Mouse (Mus musculus) midbrain, postnatal 0 days (tissue): ENCODE results near the gene Hba-x. TPM values are rescaled to one million over a fixed set of nuclear protein-coding genes. Genes with fewer than 3 reads are reported as not detected.

Source experiments
- ATAC-seq: fragments of 200-750 bp; cut with Nextera tagmentation; 2 replicates; pipeline ENCODE4 v1.8.0; 2017; ENCODE audit warnings: moderate number of reproducible peaks, mild to moderate bottlenecking, moderate TSS enrichment, moderate library complexity; ENCODE audit not compliant: low FRiP score
- DNase-seq: peaks from one replicate; pipeline ENCODE4 v3.0.0-alpha.2; 2015; ENCODE audit warnings: low spot score
- H3K27ac ChIP-seq: fragments of 300-500 bp; sonication (generic); 2 replicates; pipeline ENCODE4 v1.5.1; 2014; ENCODE audit warnings: low read depth, mild to moderate bottlenecking, low read length, mixed read lengths
- H3K27me3 ChIP-seq: fragments of 300-500 bp; sonication (generic); 2 replicates; pipeline ENCODE4 v1.6.1; 2014; ENCODE audit warnings: low read length, control low read depth, mixed read lengths; ENCODE audit not compliant: insufficient read depth
- H3K36me3 ChIP-seq: fragments of 300-500 bp; sonication (generic); 2 replicates; pipeline ENCODE4 v1.6.1; 2014; ENCODE audit warnings: low read length, control low read depth, mixed read lengths; ENCODE audit not compliant: insufficient read depth
- H3K4me1 ChIP-seq: fragments of 300-500 bp; sonication (generic); 2 replicates; pipeline ENCODE4 v1.6.1; 2014; ENCODE audit warnings: mild to moderate bottlenecking, control low read depth, antibody characterized with exemption, low read length, mixed read lengths; ENCODE audit not compliant: insufficient read depth
- H3K4me2 ChIP-seq: fragments of 300-500 bp; sonication (generic); 2 replicates; pipeline ENCODE4 v1.6.1; 2014; ENCODE audit warnings: low read depth, mild to moderate bottlenecking, low read length, mixed read lengths; ENCODE audit not compliant: poor library complexity, severe bottlenecking
- H3K4me3 ChIP-seq: fragments of 300-500 bp; sonication (generic); 2 replicates; pipeline ENCODE4 v1.5.1; 2014; ENCODE audit warnings: low read depth, mild to moderate bottlenecking, low read length, moderate library complexity
- H3K9ac ChIP-seq: fragments of 300-500 bp; sonication (generic); replicated peaks from 2 replicates; pipeline ENCODE4 v1.6.1; 2014; ENCODE audit warnings: mild to moderate bottlenecking, low read length, moderate library complexity, mixed read lengths; ENCODE audit not compliant: poor library complexity, severe bottlenecking
- H3K9me3 ChIP-seq: fragments of 300-500 bp; sonication (generic); 2 replicates; pipeline ENCODE4 v1.6.1; 2016; ENCODE audit warnings: low read length, control low read depth
- CTCF ChIP-seq: IDR thresholded peaks from 2 replicates; pipeline ENCODE4 v1.5.1; 2016; ENCODE audit warnings: antibody characterized with exemption, mild to moderate bottlenecking
- WGBS: fragments of 180-500 bp; shearing (Covaris S2); extraction: QIAGEN DNeasy Blood & Tissue Kit; methylation state at CpG from one replicate; pipeline ENCODE4 v1.1.7; 2014; 5-methylcytosine and 5-hydroxymethylcytosine counted together
- polyA plus RNA-seq: library from polyadenylated mRNA; unstranded; fragments of >200 nt; fragmentation: Nextera tagmentation; extraction: Ambion mirVana; gene quantifications from 2 replicates; pipeline ENCODE4 v1.2.1, GENCODE M21; 2015
- total RNA-seq: library from RNA; depleted of rRNA; stranded (reverse); fragments of >200 nt; gene quantifications from 2 replicates; pipeline ENCODE4 v1.2.3, GENCODE M21; 2014

The Hba-x gene
- total and polyA plus RNA-seq, 2 experiments from 2014 or later: 0.38 to 0.49 TPM

DNA sequence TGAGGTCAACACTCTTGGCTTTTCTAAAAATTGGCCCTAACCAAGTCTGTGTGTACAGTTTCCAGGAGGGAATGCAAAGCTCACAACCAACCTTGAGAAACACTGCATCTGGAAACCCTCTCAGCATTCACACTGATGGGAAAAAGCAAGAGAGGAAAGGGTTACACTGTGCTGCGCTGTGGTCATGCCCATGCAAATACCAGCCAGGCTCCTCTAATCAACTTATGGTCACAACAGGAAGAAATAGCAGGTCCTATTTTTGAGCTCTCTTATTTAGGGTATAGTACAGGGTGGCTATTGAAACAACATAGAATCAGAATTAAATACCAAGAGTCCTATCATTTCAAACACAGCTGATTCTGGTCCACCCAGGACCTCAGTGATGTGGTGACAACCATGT is 31.6 kb upstream of the Hba-x start:
- H3K9me3 ChIP-seq: no peaks in the 10 kb centered on the region
- peaks cover 52% of the 10 kb centered on the region for H3K36me3 ChIP-seq
- no peak overlapping the region for H3K4me2 ChIP-seq
- 95% methylated on average over 1 of the region's 1 CpGs for whole genome bisulfite sequencing
- no peaks in the 10 kb centered on the region for H3K4me1 ChIP-seq
- TF ChIP-seq CTCF: no peak
- no peak overlapping the region for H3K9ac ChIP-seq
- no peak overlapping the region for H3K27ac ChIP-seq
- ATAC-seq (no peak), DNase-seq (no peak)
- no peaks in the 10 kb centered on the region for H3K27me3 ChIP-seq
- no peak overlapping the region for H3K4me3 ChIP-seq

DNA sequence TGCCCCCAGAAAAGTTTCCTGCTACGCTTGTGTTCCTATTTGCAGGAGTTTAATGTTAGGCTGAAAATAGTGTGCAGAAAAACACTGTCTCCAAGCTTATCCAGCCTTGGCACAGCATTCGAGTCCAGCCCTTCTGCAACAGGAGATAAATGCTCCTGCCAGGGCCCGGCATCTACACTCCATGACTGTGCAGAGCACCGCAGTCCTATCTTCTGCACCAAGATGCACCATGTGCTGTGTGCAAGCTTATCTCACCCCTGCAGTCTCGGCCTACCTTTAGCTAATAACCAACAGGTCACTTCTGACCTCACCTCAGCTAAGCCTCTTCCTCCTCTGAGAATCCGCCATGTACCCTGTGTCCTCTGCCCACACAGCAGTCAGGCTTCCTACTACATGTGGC is 30.6 kb upstream of the Hba-x start:
- 99% methylated on average over 6 of the region's 6 CpGs for WGBS

DNA sequence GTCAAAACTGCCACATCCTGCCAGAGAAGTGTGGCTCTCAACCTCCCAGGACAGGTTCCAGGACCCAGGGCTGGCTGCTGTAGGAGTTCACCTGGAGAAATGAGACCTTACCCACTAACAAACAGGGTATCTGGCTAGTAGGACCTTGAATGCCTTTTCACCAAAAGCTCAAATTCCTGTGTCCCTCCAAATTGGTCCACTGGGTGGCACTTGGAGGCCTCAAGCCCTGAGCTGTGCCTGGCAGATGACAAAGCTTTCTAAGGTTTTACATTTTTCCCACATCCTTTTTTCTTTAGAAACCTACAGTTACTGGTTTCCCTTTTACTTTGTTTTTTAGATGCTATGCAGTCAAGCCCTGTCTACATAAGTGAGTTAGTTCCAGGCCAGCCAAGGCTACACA is 29.1 kb upstream of the Hba-x start:
- H3K9me3 ChIP-seq: no peaks in the 10 kb centered on the region
- H3K4me2 ChIP-seq: no peak overlapping the region
- H3K4me3 ChIP-seq: no peak overlapping the region
- H3K9ac ChIP-seq: no peak overlapping the region
- peaks cover 43% of the 10 kb centered on the region for H3K36me3 ChIP-seq
- DNase-seq (no peak), ATAC-seq (no peak)
- TF ChIP-seq CTCF: peak; percentile 62
- H3K27ac ChIP-seq: no peak overlapping the region
- no peaks in the 10 kb centered on the region for H3K4me1 ChIP-seq
- H3K27me3 ChIP-seq: no peaks in the 10 kb centered on the region

More for the DNA sequence above, 30.6 kb upstream of the Hba-x start:
- no peaks in the 10 kb centered on the region for H3K9me3 ChIP-seq
- no peak for ATAC-seq
- no peak overlapping the region for H3K4me2 ChIP-seq
- no peak for DNase-seq
- H3K36me3 ChIP-seq: peaks cover 51% of the 10 kb centered on the region
- no peak for TF ChIP-seq CTCF
- no peak overlapping the region for H3K9ac ChIP-seq
- H3K4me3 ChIP-seq: no peak overlapping the region
- no peaks in the 10 kb centered on the region for H3K27me3 ChIP-seq
- H3K27ac ChIP-seq: no peak overlapping the region
- H3K4me1 ChIP-seq: no peaks in the 10 kb centered on the region

DNA sequence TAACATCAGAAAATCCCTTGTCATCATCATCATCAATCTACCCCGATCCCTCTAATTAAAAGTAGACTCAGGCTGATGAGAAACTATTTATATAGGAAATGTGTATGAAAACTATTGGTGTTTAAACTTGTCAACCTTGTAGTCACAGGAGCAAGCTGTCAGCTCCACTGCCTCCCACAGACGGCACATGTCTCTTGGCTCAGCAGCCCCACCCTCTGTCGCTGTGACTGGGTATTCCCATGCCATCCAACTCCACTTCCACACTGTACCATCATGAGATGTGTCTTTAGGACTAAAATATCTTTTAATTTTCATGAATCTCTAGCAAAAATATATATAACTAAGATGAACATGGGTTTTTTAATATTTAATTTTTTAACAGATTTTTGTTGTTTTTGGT is 27.9 kb upstream of the Hba-x start:
- no peak overlapping the region for H3K9ac ChIP-seq
- H3K4me2 ChIP-seq: no peak overlapping the region
- no peak overlapping the region for H3K27ac ChIP-seq
- H3K4me3 ChIP-seq: no peak overlapping the region
- no peak for ATAC-seq
- 81% methylated on average over 3 of the region's 3 CpGs for WGBS
- no peaks in the 10 kb centered on the region for H3K4me1 ChIP-seq
- no peak for DNase-seq
- no peaks in the 10 kb centered on the region for H3K27me3 ChIP-seq
- H3K9me3 ChIP-seq: no peaks in the 10 kb centered on the region
- no peak for TF ChIP-seq CTCF
- peaks cover 34% of the 10 kb centered on the region for H3K36me3 ChIP-seq

DNA sequence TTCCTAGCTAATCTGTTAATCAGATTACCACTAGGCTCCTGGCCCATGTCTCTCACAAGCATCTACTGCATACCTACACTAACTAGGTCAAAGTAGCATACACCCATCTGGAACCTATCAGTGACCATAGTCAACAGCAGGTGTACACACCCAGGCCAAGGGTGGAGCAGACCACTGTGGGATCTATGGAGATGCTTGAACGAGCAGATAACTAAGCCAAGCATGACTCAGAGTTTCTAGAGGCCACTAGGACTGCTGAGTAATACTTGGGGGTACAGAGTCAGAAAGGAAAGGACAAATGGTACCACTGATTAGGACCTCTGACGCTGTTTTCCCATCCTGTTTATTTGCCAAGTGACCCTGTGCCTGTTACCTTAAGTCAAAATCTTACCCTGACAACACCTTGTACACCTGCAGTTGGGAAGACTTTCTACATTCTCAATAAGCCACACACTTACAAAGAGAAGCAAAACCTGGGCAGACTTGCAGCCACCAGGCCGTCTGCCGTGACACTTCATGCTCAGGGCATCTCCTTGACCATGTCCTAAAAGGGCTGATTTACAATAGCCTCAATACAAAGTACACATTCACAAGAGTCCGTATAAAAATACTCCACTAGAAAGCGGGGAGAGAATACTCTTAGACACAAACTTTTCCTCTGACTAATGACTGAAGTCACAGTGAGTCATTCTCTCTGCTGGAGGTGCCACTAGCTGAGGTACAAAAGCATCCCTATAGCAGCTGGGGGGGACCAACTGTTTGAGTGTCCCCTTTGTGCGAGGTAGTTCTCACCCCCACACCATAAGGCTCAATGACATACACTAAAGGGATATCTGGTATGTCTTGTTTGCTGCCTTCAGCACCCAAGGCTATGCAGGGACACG is 25.1 kb upstream of the Hba-x start:
- no peak for TF ChIP-seq CTCF
- no peaks in the 10 kb centered on the region for H3K4me1 ChIP-seq
- no peak for ATAC-seq
- H3K27ac ChIP-seq: no peak overlapping the region
- peaks cover 24% of the 10 kb centered on the region for H3K36me3 ChIP-seq
- H3K9ac ChIP-seq: no peak overlapping the region
- H3K27me3 ChIP-seq: no peaks in the 10 kb centered on the region
- no peak overlapping the region for H3K4me3 ChIP-seq
- 89% methylated on average over 8 of the region's 8 CpGs for WGBS
- DNase-seq: no peak
- no peak overlapping the region for H3K4me2 ChIP-seq
- no peaks in the 10 kb centered on the region for H3K9me3 ChIP-seq

DNA sequence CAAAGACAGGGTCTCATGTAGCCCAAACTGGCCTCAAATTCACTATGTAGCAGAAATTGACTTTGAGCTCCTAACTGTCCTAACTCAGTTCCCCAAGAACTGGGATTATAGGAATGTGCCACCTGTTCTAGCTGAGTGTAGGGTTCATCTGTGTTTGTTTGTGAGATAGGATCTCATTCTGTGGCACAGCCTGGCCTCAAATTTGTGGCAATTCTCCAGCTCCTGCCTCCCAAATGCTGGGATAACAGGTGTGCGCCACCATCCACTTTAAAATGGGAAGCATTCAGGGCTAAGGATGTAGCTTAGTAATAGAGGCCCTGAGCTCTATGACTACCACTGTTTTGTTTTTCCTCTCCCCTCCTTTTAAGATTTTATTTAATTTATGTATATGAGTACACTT is 23.1 kb upstream of the Hba-x start:
- WGBS: 95% methylated on average over 1 of the region's 1 CpGs
- Histone ChIP-seq H3K9ac (no peak overlapping the region), H3K9me3 (no peaks in the 10 kb centered on the region), H3K27ac (no peak overlapping the region), H3K4me1 (no peaks in the 10 kb centered on the region), H3K36me3 (peaks cover 16% of the 10 kb centered on the region), H3K4me3 (no peak overlapping the region), H3K27me3 (no peaks in the 10 kb centered on the region), H3K4me2 (no peak overlapping the region)
- no peak for TF ChIP-seq CTCF
- DNase-seq: no peak
- ATAC-seq: no peak
